Mouse (Mus musculus) adrenal gland, adult 8-10 months (tissue): ENCODE data around the gene Lamb3. TPM values are rescaled to one million over a fixed set of nuclear protein-coding genes. Genes with fewer than 3 reads are reported as not detected.
A peak's percentile ranks its signal among the peaks of the same experiment; 100 is the strongest.

Source experiments
- DNase-seq: peaks from one replicate; pipeline ENCODE4 v3.0.0; 2022
- total RNA-seq, 4 experiments: library from RNA; stranded (reverse); gene quantifications; 2 replicates each; pipeline ENCODE4 v1.2.4; 2022

Gene Lamb3
- total RNA-seq, 4 experiments from 2014 or later = 1.2 to 2.7 (median 1.5) TPM

GRCm38 (mm10) chr1:193201383-193201778 is 6.1 kb upstream of the Lamb3 start, which contains the start of gene Traf3ip3:
Traf3ip3 (minus strand) TSS chr1:193201703.
- DNase-seq = peak; percentile 3

- DNase-seq = no peak
These were observed 3.7 kb upstream of the Lamb3 start for GRCm38 (mm10) chr1:193203821-193204220.

GRCm38 (mm10) chr1:193205431-193205830 is 2.1 kb upstream of the Lamb3 start:
- no peak for DNase-seq

- no peak for DNase-seq
These were observed 679 bp downstream of the Lamb3 start for GRCm38 (mm10) chr1:193208178-193208577.

- no peak for DNase-seq
These were observed 3.9 kb downstream of the Lamb3 start for GRCm38 (mm10) chr1:193211371-193211770.

- no peak for DNase-seq
These were observed 6.6 kb downstream of the Lamb3 start for GRCm38 (mm10) chr1:193214053-193214452.

GRCm38 (mm10) chr1:193216000-193216399 is 8.5 kb downstream of the Lamb3 start:
- DNase-seq = no peak

GRCm38 (mm10) chr1:193220408-193220807 is 12.9 kb downstream of the Lamb3 start:
- no peak for DNase-seq

- no peak for DNase-seq
These were observed 18.0 kb downstream of the Lamb3 start for GRCm38 (mm10) chr1:193225531-193225930.

- no peak for DNase-seq
These were observed 18.6 kb downstream of the Lamb3 start for GRCm38 (mm10) chr1:193226114-193226513.

- no peak for DNase-seq
These were observed 19.4 kb downstream of the Lamb3 start for GRCm38 (mm10) chr1:193226724-193227522.

- DNase-seq = no peak
These were observed 20.0 kb downstream of the Lamb3 start for GRCm38 (mm10) chr1:193227537-193227936.

GRCm38 (mm10) chr1:193229570-193229969 is 22.1 kb downstream of the Lamb3 start:
- DNase-seq = no peak

- no peak for DNase-seq
These were observed 23.0 kb downstream of the Lamb3 start for GRCm38 (mm10) chr1:193230531-193230930.

- DNase-seq = no peak
These were observed 23.4 kb downstream of the Lamb3 start for GRCm38 (mm10) chr1:193230935-193231334.

- DNase-seq = no peak
These were observed 25.2 kb downstream of the Lamb3 start for GRCm38 (mm10) chr1:193232732-193233131.

GRCm38 (mm10) chr1:193234130-193234645 is 26.7 kb downstream of the Lamb3 start:
- DNase-seq = no peak

GRCm38 (mm10) chr1:193234930-193235329 is 27.4 kb downstream of the Lamb3 start:
- no peak for DNase-seq

- no peak for DNase-seq
These were observed 30.9 kb downstream of the Lamb3 start for GRCm38 (mm10) chr1:193238426-193238825.

- no peak for DNase-seq
These were observed 33.9 kb downstream of the Lamb3 start for GRCm38 (mm10) chr1:193241436-193241835.

GRCm38 (mm10) chr1:193242238-193242637 is 34.7 kb downstream of the Lamb3 start:
- DNase-seq = peak; percentile 47

GRCm38 (mm10) chr1:193242863-193243262 is 35.4 kb downstream of the Lamb3 start:
- no peak for DNase-seq

GRCm38 (mm10) chr1:193243571-193244193 is 36.2 kb downstream of the Lamb3 start:
- no peak for DNase-seq

GRCm38 (mm10) chr1:193244235-193244634 is 36.7 kb downstream of the Lamb3 start:
- DNase-seq = no peak
